Comparison of ENCODE assay signal across 24 mouse cellular contexts in the genomic region with DNA sequence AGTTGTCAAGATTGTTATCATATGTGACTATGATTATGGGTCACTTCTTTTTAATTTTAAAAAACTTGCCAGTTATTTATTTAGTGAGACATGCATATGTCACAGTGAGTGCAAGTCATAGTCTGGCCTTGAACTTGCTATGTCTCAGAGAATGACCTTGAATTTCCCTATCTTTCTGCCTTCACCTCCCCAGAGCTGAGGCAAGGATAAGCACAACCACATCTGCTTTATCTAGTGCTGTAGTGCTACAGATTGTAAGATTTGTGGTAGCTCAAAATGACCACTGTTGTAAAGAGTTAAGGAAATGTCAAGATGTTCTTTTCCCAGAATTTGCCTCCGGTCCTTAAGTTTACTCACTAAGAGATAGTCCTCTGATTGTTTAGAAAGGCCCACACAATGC. TPM values are rescaled to one million over a fixed set of nuclear protein-coding genes. Genes with fewer than 3 reads are reported as not detected.
"Had no signal": no experiment of that assay in that cellular context is flagged by ENCODE, and none has a peak within 500 bp of the region (broad histone marks: within the 10 kb centered on the region; RNA-seq: fewer than 3 reads in every experiment).

No protein-coding gene starts in this region.

- H3K27me3 ChIP-seq: hindbrain, embryonic 15.5 days; limb, embryonic 13.5 days; limb, embryonic 15.5 days had no signal

- H3K9ac ChIP-seq: heart, embryonic 13.5 days; heart, embryonic 15.5 days; hindbrain, embryonic 13.5 days; hindbrain, embryonic 15.5 days; limb, embryonic 13.5 days; limb, embryonic 15.5 days; liver, embryonic 12.5 days; liver, embryonic 14.5 days had no signal

- H3K27ac ChIP-seq: hindbrain, embryonic 13.5 days; hindbrain, embryonic 15.5 days; hindbrain, postnatal 0 days; limb, embryonic 13.5 days; limb, embryonic 15.5 days; liver, embryonic 12.5 days; liver, embryonic 14.5 days had no signal

- ATAC-seq: hindbrain, postnatal 0 days; intestine, embryonic 16.5 days; liver, embryonic 12.5 days had no signal

- H3K4me2 ChIP-seq: heart, embryonic 11.5 days; heart, embryonic 13.5 days; heart, embryonic 15.5 days; hindbrain, embryonic 13.5 days; hindbrain, embryonic 15.5 days; limb, embryonic 13.5 days; limb, embryonic 15.5 days; liver, embryonic 12.5 days had no signal

- DNase-seq: gastrocnemius, postnatal 14 days; gastrocnemius, postnatal 36 days; heart, adult 11 months; heart, postnatal 14 days; heart, postnatal 36 days; kidney, adult 11 months; kidney, adult 8-10 months; layer of hippocampus, adult 9-11 months; layer of hippocampus, postnatal 36 days; left cerebral cortex, postnatal 4 days; lung, adult 18-20 months had no signal

- H3K4me3 ChIP-seq: heart, embryonic 13.5 days; heart, embryonic 15.5 days; hindbrain, embryonic 13.5 days; hindbrain, embryonic 15.5 days; limb, embryonic 13.5 days; limb, embryonic 15.5 days; liver, embryonic 12.5 days had no signal

- H3K36me3 ChIP-seq: heart, embryonic 13.5 days; heart, embryonic 15.5 days; hindbrain, embryonic 13.5 days; hindbrain, embryonic 15.5 days; limb, embryonic 13.5 days; limb, embryonic 15.5 days; liver, embryonic 12.5 days had no signal

- H3K9me3 ChIP-seq: heart, embryonic 13.5 days; heart, embryonic 15.5 days; hindbrain, embryonic 13.5 days; hindbrain, embryonic 15.5 days; limb, embryonic 13.5 days; limb, embryonic 15.5 days; liver, embryonic 12.5 days had no signal

RNA-seq across cellular contexts. Expression of a gene that starts 12.6 kb away (rescaled TPM):
- total RNA-seq: hematopoietic stem cell, adult 5-6 weeks had no signal

RNA-seq across cellular contexts. Expression of a gene that starts 27.1 kb away (rescaled TPM):
- total RNA-seq: hematopoietic stem cell, adult 5-6 weeks had no signal

RNA-seq across cellular contexts. Expression of a gene that starts 45.6 kb away (rescaled TPM):
- total RNA-seq: liver, adult 2 months had no signal
- polyA plus RNA-seq: liver, adult 2 months had no signal
